ENCODE assay signal across 22 mouse cellular contexts in the genomic region with DNA sequence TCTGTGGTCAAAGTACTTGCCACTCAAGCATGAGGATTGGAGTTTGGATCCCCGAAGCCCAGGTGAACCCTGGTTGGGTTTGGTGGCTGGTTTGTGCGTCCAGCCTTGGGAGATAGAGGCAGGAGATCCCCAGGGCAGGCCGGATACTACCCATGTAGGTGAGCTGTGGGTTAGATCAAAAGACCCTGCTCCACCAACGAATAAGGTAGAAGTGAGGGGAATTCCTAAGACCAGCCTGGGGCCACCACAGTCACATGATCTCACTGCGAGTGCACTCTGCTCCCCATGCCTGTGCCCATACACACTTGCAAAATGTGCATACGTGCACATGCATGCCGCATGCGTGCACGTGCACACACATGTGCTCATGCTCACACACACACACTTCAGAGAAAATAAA.
DNase-seq lines count a peak whose midpoint lies in the region; ATAC-seq lines count a peak whose summit lies in the region.
"Had no signal": no experiment of that assay in that cellular context is flagged by ENCODE, and none has a peak within 500 bp of the region (broad histone marks: within the 10 kb centered on the region; RNA-seq: fewer than 3 reads in every experiment).

No protein-coding gene starts in this region.

- no peak overlapping the region for H3K27ac ChIP-seq in limb, embryonic 10.5 days
- H3K27ac ChIP-seq in hindbrain, embryonic 12.5 days = no peak overlapping the region
- H3K27ac ChIP-seq: embryonic facial prominence, embryonic 10.5 days; gastrocnemius, adult 2 months; heart, embryonic 10.5 days; hindbrain, embryonic 15.5 days; intestine, embryonic 15.5 days had no signal

- H3K4me1 ChIP-seq in limb, embryonic 10.5 days = peaks cover 29% of the 10 kb centered on the region
- H3K4me1 ChIP-seq in hindbrain, embryonic 12.5 days = peaks cover 15% of the 10 kb centered on the region
- H3K4me1 ChIP-seq: intestine, embryonic 15.5 days had no signal

- peak; percentile 86 for DNase-seq in heart, adult 11 months
- DNase-seq in heart, postnatal 4 days = no peak
- DNase-seq in CD4-positive helper T cell, adult 2 months (ENCODE audit: low read depth, low spot score) = peak; percentile 66
- peak; percentile 59 for DNase-seq in T-cell, adult 2 months (ENCODE audit: low spot score)
- DNase-seq in limb, embryonic 10.5 days (ENCODE audit: low spot score) = peak; percentile 30
- no peak for DNase-seq in layer of hippocampus, postnatal 14 days (ENCODE audit: low spot score in 2 of 2)
- DNase-seq: adrenal gland, adult 2 months; adrenal gland, postnatal 36 days; B cell, adult 2 months; cerebellum, adult 2 months; cerebellum, postnatal 10 days; gastrocnemius, adult 2 months; gastrocnemius, postnatal 25 days; heart, adult 18-20 months; heart, postnatal 10 days had no signal

- H3K27me3 ChIP-seq in limb, embryonic 10.5 days (ENCODE audit: low read depth, poor library complexity, severe bottlenecking) = no peaks in the 10 kb centered on the region
- no peaks in the 10 kb centered on the region for H3K27me3 ChIP-seq in hindbrain, embryonic 12.5 days
- H3K27me3 ChIP-seq: hindbrain, embryonic 15.5 days had no signal

- no peak overlapping the region for H3K4me2 ChIP-seq in hindbrain, embryonic 12.5 days (replicated peaks)
- H3K4me2 ChIP-seq: hindbrain, embryonic 15.5 days; intestine, embryonic 15.5 days had no signal

- H3K36me3 ChIP-seq in limb, embryonic 10.5 days = no peaks in the 10 kb centered on the region
- H3K36me3 ChIP-seq in hindbrain, embryonic 12.5 days = no peaks in the 10 kb centered on the region
- H3K36me3 ChIP-seq: embryonic facial prominence, embryonic 10.5 days; G1E; heart, embryonic 10.5 days; hindbrain, embryonic 15.5 days; intestine, embryonic 15.5 days had no signal

- no peak for ATAC-seq in hindbrain, embryonic 12.5 days (ENCODE audit: low FRiP score)
- ATAC-seq: forebrain, embryonic 14.5 days; intestine, embryonic 15.5 days had no signal

- no peaks in the 10 kb centered on the region for H3K9me3 ChIP-seq in limb, embryonic 10.5 days (replicated peaks)
- H3K9me3 ChIP-seq in hindbrain, embryonic 12.5 days (replicated peaks) = peaks cover 9% of the 10 kb centered on the region; the same call in 1 of the 2 replicates
- H3K9me3 ChIP-seq: embryonic facial prominence, embryonic 10.5 days; heart, embryonic 10.5 days; hindbrain, embryonic 15.5 days; intestine, embryonic 15.5 days had no signal

- H3K9ac ChIP-seq in hindbrain, embryonic 12.5 days = no peak overlapping the region
- H3K9ac ChIP-seq: hindbrain, embryonic 15.5 days; intestine, embryonic 15.5 days had no signal

- no peak overlapping the region for H3K4me3 ChIP-seq in limb, embryonic 10.5 days
- H3K4me3 ChIP-seq in hindbrain, embryonic 12.5 days = no peak overlapping the region
- H3K4me3 ChIP-seq: embryonic facial prominence, embryonic 10.5 days; gastrocnemius, adult 2 months; heart, embryonic 10.5 days; hindbrain, embryonic 15.5 days; intestine, embryonic 15.5 days had no signal

- WGBS in limb, embryonic 10.5 days = 91% methylated on average over 9 of the region's 9 CpGs
- 95% methylated on average over 9 of the region's 9 CpGs for WGBS in hindbrain, embryonic 12.5 days

Comparison
In these comparisons a context has a peak if more than half of its experiments do, and no peak if none do; other contexts are left out.
1. DNase-seq: peak in heart, adult 11 months (single experiment), CD4-positive helper T cell, adult 2 months (single experiment), T-cell, adult 2 months (single experiment) and limb, embryonic 10.5 days (single experiment); none in heart, postnatal 4 days (single experiment) and layer of hippocampus, postnatal 14 days (0 of 2).